Mouse (Mus musculus) stomach, embryonic 16.5 days (tissue): ENCODE measurements around the gene Pfdn6. TPM values are rescaled to one million over a fixed set of nuclear protein-coding genes. Genes with fewer than 3 reads are reported as not detected.
"Not testable (repeated sequence)": the region's sequence is repeated elsewhere in the genome, so short reads cannot be mapped to it uniquely, and the experiment has no call there.

Experiments
- ATAC-seq: fragments of 200-750 bp; cut with Nextera tagmentation; 2 replicates; pipeline ENCODE4 v1.8.0; 2017; ENCODE audit warnings: moderate number of reproducible peaks, moderate TSS enrichment; ENCODE audit not compliant: insufficient read depth, low FRiP score
- H3K27ac ChIP-seq: fragments of 300-500 bp; sonication (generic); 2 replicates; pipeline ENCODE4 v1.5.1; 2014; ENCODE audit warnings: low read length
- H3K27me3 ChIP-seq: fragments of 300-500 bp; sonication (generic); 2 replicates; pipeline ENCODE4 v1.6.1; 2014; ENCODE audit warnings: low read length, control low read depth, mixed read lengths; ENCODE audit not compliant: control insufficient read depth, insufficient read depth
- H3K36me3 ChIP-seq: fragments of 300-500 bp; sonication (generic); 2 replicates; pipeline ENCODE4 v1.6.1; 2014; ENCODE audit warnings: low read length; ENCODE audit not compliant: control insufficient read depth, insufficient read depth
- H3K4me1 ChIP-seq: fragments of 300-500 bp; sonication (generic); 2 replicates; pipeline ENCODE4 v1.6.1; 2014; ENCODE audit warnings: low read length, control low read depth, mixed read lengths; ENCODE audit not compliant: control insufficient read depth, insufficient read depth
- H3K4me2 ChIP-seq: fragments of 300-500 bp; sonication (generic); 2 replicates; pipeline ENCODE4 v1.6.1; 2014; ENCODE audit warnings: low read depth, low read length, mixed read lengths
- H3K4me3 ChIP-seq: fragments of 300-500 bp; sonication (generic); replicated peaks from 2 replicates; pipeline ENCODE4 v1.5.1; 2014; ENCODE audit warnings: mild to moderate bottlenecking, low read length
- H3K9ac ChIP-seq: fragments of 300-500 bp; sonication (generic); 2 replicates; pipeline ENCODE4 v1.6.1; 2014; ENCODE audit warnings: low read length
- H3K9me3 ChIP-seq: fragments of 300-500 bp; sonication (generic); replicated peaks from 2 replicates; pipeline ENCODE4 v1.6.1; 2016; ENCODE audit warnings: low read length, control low read depth; ENCODE audit not compliant: control insufficient read depth
- WGBS: fragments of 180-500 bp; shearing (Covaris S2); extraction: QIAGEN DNeasy Blood & Tissue Kit; methylation state at CpG from one replicate; pipeline ENCODE4 v1.1.7; 2014; 5-methylcytosine and 5-hydroxymethylcytosine counted together
- polyA plus RNA-seq: library from polyadenylated mRNA; unstranded; fragments of >200 nt; fragmentation: Nextera tagmentation; extraction: Ambion mirVana; gene quantifications from 2 replicates; pipeline ENCODE4 v1.2.1, GENCODE M21; 2015

The Pfdn6 gene
- polyA plus RNA-seq, 1 experiment from 2014 or later = 147 TPM

DNA sequence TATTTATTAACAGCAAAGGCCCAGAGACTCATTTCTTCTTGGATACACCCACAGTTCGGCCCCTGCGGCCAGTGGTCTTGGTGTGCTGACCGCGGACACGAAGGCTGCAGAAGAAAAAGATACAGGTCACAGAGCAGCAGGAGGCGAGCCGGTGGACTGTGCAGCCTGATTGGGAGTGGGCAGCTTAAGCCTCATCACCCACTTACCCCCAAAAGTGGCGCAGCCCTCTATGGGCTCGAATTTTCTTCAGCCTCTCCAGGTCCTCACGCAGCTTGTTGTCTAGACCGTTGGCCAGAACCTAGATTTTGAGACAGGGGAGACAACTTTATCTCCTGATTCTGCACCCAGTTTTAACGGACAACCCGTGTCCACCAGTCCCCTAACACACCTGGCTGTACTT lies 11.9 kb upstream of the Pfdn6 start:
- Histone ChIP-seq H3K27ac (peak overlapping the region; percentile 94; the same call in 1 of the 2 replicates), H3K4me2 (peak overlapping the region; percentile 87), H3K4me3 (peak overlapping the region; percentile 57; the same call in 1 of the 2 replicates), H3K4me1 (peaks cover 46% of the 10 kb centered on the region)
- not testable (repeated sequence) for H3K36me3 ChIP-seq, H3K27me3 ChIP-seq, ATAC-seq, H3K9ac ChIP-seq, H3K9me3 ChIP-seq
- 73% methylated on average over 13 of the region's 13 CpGs for WGBS

DNA sequence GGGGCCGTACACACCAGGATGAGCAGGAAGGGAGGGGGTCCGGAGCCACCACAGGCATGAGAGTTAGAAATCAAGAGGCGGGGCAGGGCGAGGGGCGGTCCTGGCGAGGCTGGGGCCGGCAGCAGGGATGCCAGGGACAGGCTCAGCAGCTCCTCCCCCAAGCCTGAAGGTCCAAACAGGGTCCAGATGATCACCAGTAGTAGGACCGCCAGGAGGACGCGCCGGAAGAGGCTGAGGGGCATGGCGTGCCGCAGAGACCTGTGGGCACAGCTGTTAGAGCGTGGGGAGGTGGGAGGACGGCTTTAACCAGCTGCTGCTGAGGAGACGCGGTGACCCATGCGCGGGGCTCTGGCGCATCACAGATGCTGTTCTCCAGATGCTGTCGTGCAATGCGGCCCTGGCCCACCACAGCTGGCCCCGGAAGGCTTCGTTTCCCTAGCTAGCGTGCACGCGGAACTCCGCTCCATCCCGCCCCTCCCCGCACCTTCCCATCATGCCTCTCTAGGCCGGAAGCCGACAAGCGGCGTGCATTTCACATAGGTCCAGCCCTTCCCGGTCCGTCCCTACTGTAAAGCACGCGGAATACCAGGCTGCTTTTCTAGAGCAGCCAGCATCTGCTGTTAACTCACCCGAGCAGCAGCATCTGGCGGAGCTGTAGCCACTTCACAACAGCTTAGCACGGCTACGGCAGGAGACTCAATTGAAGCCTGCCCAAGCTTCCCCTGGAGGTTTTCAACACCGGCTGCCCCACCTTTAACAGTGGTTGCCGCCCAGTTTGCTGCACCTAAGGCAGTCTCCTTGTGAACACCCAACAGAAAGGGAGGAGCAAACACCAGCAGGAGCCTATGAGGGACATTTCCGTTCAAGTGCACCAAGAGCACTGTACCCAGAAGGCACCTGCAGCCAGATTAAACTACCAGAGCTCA lies 11.1 kb upstream of the Pfdn6 start, which contains the start of gene B3galt4:
B3galt4 (minus strand) TSS at position 468 of the 926 bp plus-strand sequence.
- H3K4me3 ChIP-seq = peak within 1 kb of the TSS; percentile 57
- peak; percentile 76 for ATAC-seq
- H3K27me3 ChIP-seq = no peaks in the 10 kb centered on the region
- no peaks in the 10 kb centered on the region; the same call in 1 of the 2 replicates for H3K36me3 ChIP-seq
- H3K4me2 ChIP-seq = peak within 1 kb of the TSS; percentile 87
- peaks cover 41% of the 10 kb centered on the region for H3K4me1 ChIP-seq
- peak within 1 kb of the TSS; percentile 94 for H3K27ac ChIP-seq
- no peaks in the 10 kb centered on the region for H3K9me3 ChIP-seq
- peak within 1 kb of the TSS; percentile 77 for H3K9ac ChIP-seq
- WGBS = 1% methylated on average over 45 of the region's 45 CpGs

DNA sequence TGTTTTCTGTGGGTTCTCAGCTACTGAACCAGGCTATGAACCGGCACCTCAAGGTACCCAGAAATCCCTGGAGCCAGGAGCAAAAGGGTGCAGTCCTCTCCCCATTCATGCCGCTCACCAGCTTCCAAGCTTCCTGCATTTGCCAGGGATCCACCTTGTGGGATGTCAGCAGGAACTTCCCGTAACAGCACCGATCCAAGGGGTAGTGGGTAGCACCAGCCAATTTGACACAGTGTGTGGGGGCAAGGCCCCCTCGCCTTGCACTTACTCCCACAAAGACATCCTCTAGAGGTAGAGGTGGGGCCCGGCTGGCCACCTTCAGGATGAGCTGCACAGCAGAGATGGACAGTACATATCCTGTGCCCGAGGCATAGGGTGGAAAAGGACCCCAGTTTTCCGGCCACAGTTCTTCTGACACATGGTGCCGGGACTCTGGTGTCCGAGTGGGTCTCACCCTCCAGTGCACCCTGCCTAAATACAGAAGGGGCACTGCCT lies 10.0 kb upstream of the Pfdn6 start:
- H3K9ac ChIP-seq = peak overlapping the region; percentile 77
- peak overlapping the region; percentile 87 for H3K4me2 ChIP-seq
- H3K4me3 ChIP-seq = peak overlapping the region; percentile 57
- H3K27me3 ChIP-seq = no peaks in the 10 kb centered on the region
- no peaks in the 10 kb centered on the region; the same call in 1 of the 2 replicates for H3K36me3 ChIP-seq
- no peak for ATAC-seq
- 69% methylated on average over 10 of the region's 10 CpGs for WGBS
- H3K4me1 ChIP-seq = peaks cover 41% of the 10 kb centered on the region
- H3K27ac ChIP-seq = peak overlapping the region; percentile 94; the same call in 1 of the 2 replicates
- H3K9me3 ChIP-seq = no peaks in the 10 kb centered on the region

DNA sequence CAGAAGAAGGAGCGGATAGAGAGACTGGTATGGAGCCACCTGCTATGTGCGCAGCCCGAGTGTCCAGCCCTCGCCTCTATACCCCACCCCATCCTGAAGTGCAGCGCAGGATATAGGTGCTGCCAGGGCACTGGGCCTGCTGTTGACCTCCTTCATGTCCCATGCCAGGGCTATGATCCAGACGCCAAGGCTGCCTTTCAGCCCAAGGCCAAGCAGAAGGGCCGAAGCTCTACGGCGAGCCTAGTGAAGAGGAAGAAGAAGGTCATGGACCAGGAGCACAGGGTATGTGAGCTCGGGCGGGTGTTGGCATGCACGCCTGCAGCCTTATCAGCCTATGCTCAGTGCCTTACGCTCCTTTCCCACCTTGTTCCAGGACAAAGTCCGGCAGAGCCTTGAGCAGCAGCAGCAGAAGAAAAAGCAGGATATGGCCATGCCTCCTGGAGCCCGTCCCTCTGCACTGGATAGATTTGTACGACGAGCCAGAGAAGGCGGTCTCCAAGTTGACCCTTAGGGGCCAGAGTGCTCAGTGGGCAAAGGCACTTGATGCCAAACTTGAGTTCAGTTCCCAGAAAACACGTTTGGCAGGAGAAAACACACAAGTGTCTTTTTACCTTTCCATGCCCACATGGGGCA lies 8.9 kb upstream of the Pfdn6 start:
- Histone ChIP-seq H3K4me3 (no peak overlapping the region), H3K9me3 (no peaks in the 10 kb centered on the region), H3K27ac (peak overlapping the region; percentile 42)

DNA sequence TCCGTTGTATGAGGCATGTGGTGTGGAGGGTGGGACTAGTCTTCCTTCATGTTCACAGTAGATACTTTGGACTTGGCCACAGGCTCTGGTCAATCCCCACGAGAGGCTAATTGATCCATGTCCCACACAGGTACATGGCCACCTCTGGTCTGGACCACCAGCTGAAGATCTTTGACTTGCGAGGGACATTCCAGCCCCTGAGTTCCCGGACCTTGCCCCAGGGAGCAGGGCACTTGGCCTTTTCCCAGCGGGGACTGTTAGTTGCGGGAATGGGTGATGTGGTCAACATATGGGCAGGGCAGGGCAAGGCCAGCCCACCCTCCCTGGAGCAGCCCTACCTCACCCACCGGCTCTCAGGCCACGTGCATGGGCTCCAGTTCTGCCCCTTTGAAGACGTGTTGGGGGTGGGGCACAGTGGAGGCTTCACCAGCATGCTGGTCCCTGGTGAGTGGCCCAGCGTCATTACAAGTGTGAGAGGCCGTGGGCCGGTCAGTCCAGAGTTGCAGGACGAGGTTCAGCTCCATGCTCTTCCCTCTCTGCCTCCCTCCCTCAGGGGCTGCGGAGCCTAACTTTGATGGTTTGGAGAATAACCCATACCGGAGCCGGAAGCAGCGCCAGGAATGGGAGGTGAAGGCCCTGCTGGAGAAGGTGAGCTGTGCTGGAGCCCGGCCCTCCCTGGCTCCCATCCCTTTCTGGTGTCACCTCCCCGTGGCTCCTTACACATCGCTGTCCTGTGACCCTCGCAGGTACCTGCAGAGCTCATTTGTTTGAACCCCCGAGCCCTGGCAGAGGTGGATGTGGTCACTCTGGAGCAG lies 8.2 kb upstream of the Pfdn6 start:
- H3K27me3 ChIP-seq = no peaks in the 10 kb centered on the region
- H3K36me3 ChIP-seq = peaks cover 4% of the 10 kb centered on the region
- H3K4me3 ChIP-seq = no peak overlapping the region
- ATAC-seq = no peak
- whole genome bisulfite sequencing = 83% methylated on average over 22 of the region's 22 CpGs
- H3K9me3 ChIP-seq = no peaks in the 10 kb centered on the region
- H3K9ac ChIP-seq = no peak overlapping the region
- peaks cover 28% of the 10 kb centered on the region for H3K4me1 ChIP-seq
- peak overlapping the region; percentile 14; the same call in 1 of the 2 replicates for H3K27ac ChIP-seq
- H3K4me2 ChIP-seq = no peak overlapping the region

More for the DNA sequence above, 8.9 kb upstream of the Pfdn6 start:
- ATAC-seq = peak; percentile 61; the same call in 1 of the 2 replicates
- H3K4me1 ChIP-seq = peaks cover 35% of the 10 kb centered on the region
- no peaks in the 10 kb centered on the region for H3K27me3 ChIP-seq
- 0 out of 2 replicates have a peak overlapping the region, but pooled peaks have one; percentile 87 for H3K4me2 ChIP-seq
- no peaks in the 10 kb centered on the region; the same call in 1 of the 2 replicates for H3K36me3 ChIP-seq
- no peak overlapping the region for H3K9ac ChIP-seq
- 79% methylated on average over 19 of the region's 19 CpGs for WGBS

DNA sequence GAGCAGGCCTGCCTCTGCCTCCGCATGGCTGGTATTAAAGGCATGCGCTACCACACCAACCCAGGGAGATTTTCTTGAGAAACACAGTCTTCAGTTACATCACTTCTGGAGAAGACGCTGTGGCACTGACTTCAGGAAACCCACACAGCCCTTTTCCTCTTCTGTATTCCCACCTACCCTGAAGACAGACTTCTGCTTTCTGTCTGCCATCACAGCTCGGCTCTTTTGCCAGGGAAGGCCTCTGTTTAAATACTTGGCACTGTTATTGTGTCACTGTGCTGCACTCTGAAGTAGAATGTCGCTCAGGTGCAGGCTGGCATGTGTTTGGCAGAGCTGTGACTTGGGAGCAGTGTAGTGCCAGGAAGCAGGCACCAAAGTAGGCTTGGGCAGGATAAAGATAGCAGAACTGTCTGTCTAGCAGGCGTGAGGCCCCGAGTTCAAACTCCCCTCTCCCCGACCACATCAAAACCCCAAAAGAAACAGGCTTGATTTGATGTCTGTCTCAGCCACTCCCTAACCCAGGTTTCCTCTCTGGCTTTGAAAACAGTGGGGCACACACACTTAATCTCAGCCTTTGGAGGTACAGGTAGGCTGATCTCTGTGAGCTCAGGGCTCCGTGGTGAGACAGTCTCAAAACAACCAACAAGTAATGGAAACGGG lies 7.4 kb upstream of the Pfdn6 start:
- Histone ChIP-seq H3K27me3 (no peaks in the 10 kb centered on the region), H3K27ac (no peak overlapping the region), H3K4me1 (peaks cover 21% of the 10 kb centered on the region), H3K4me2 (no peak overlapping the region), H3K9me3 (no peaks in the 10 kb centered on the region), H3K4me3 (no peak overlapping the region), H3K9ac (no peak overlapping the region), H3K36me3 (peaks cover 4% of the 10 kb centered on the region)
- ATAC-seq = no peak
- 84% methylated on average over 10 of the region's 10 CpGs for WGBS

DNA sequence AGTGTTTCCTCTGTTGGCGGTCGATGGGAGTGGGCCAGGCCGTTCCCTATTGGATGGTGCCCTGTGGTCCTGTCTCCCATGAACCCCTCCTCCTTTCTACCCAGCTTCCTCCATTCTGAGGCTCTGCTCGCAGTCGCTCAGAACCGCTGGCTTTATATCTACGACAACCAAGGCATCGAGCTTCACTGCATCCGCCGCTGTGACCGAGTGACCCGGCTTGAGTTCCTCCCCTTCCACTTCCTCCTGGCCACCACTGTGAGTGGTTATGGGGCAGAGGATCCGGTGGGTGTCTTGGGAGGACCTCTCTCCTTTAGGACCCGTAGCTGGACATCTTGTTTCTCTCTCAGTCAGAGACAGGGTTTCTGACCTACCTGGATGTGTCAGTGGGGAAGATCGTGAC lies 3.3 kb upstream of the Pfdn6 start:
- Histone ChIP-seq H3K9me3 (no peaks in the 10 kb centered on the region), H3K36me3 (peaks cover 4% of the 10 kb centered on the region; the same call in 1 of the 2 replicates), H3K4me1 (peaks cover 16% of the 10 kb centered on the region), H3K4me3 (no peak overlapping the region), H3K27me3 (no peaks in the 10 kb centered on the region), H3K4me2 (no peak overlapping the region), H3K9ac (no peak overlapping the region), H3K27ac (no peak overlapping the region)
- no peak for ATAC-seq
- 93% methylated on average over 15 of the region's 15 CpGs for WGBS

DNA sequence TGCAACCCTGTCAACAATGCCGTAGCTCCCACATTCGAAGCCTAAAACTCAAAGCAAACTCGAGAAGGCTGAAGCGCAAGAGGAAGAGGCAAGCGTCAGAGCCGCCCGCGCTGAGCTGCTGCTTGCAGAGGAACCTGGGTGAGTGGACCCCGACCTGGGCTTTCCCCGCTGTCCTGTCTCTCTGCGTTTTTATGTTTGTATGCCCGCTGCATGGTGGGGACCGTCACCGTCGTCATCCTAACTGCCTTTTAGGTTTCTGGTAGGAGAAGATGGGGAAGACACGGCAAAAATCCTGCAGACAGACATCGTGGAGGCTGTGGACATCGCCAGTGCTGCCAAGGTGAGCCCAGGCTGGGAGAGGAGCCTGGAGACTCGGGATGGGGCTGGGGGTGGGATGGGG lies 1.2 kb upstream of the Pfdn6 start:
- Histone ChIP-seq H3K27ac (no peak overlapping the region), H3K9ac (peak overlapping the region; percentile 92), H3K4me2 (peak overlapping the region; percentile 95), H3K9me3 (no peaks in the 10 kb centered on the region), H3K36me3 (peaks cover 4% of the 10 kb centered on the region; the same call in 1 of the 2 replicates), H3K4me3 (peak overlapping the region; percentile 94), H3K4me1 (peaks cover 16% of the 10 kb centered on the region), H3K27me3 (no peaks in the 10 kb centered on the region)
- ATAC-seq = no peak
- WGBS = 51% methylated on average over 19 of the region's 19 CpGs
